Mouse (Mus musculus): ENCODE measurements at regions not wholly inside any gene's neighbourhood (a gene's known extent, or its start where the extent isn't known, plus 50 kb on each side); places are given as distances from the start of the nearest gene placed in this dataset.
A peak's percentile ranks its signal among the peaks of the same experiment; 100 is the strongest.

GRCm38 (mm10) chr4:34371281-34372032 is 179.3 kb upstream of the Akirin2 start:
- TF ChIP-seq CTCF (IDR thresholded peaks at IDR 0.05 in 2 of 3, conservative IDR thresholded peaks at IDR 0.05 in 1 of 3; ENCODE audit: control insufficient read depth in 1 of 3, insufficient read depth in 1 of 3, low read depth in 2 of 3, low read length in 3 of 3, poor library complexity in 1 of 3, severe bottlenecking in 1 of 3) (peak in 1 of 3 experiments; percentile 20; a peak in 1 of 6 replicates), UBTF (IDR thresholded peaks at IDR 0.05; ENCODE audit: borderline replicate concordance, insufficient read depth, low read depth, low read length) (no peak), POLR2A (IDR thresholded peaks at IDR 0.05; ENCODE audit: control insufficient read depth in 1 of 2, insufficient read depth in 1 of 2, low read depth in 1 of 2, low read length in 2 of 2, poor library complexity in 1 of 2) (no peak), USF1 (IDR thresholded peaks at IDR 0.05; ENCODE audit: low read depth, low read length) (no peak), RCOR1 (IDR thresholded peaks at IDR 0.05; ENCODE audit: low read depth, low read length) (no peak), BHLHE40 (IDR thresholded peaks at IDR 0.05; ENCODE audit: borderline replicate concordance, low read depth, low read length) (no peak), MYB (IDR thresholded peaks at IDR 0.05; ENCODE audit: low read depth, low read length) (no peak), TCF12 (IDR thresholded peaks at IDR 0.05; ENCODE audit: low read depth, low read length) (no peak), POLR2AphosphoS5 (IDR thresholded peaks at IDR 0.05; ENCODE audit: borderline replicate concordance, low read depth, low read length) (no peak), MAX (IDR thresholded peaks at IDR 0.05; ENCODE audit: low read length) (no peak), MYC (IDR thresholded peaks at IDR 0.05; ENCODE audit: low read depth, low read length) (no peak)
